Mouse (Mus musculus) embryonic facial prominence, embryonic 14.5 days (tissue): ENCODE data around the gene Wdr26. TPM values are rescaled to one million over a fixed set of nuclear protein-coding genes. Genes with fewer than 3 reads are reported as not detected.

Experiments used
- ATAC-seq: fragments of 200-750 bp; cut with Nextera tagmentation; 2 replicates; pipeline ENCODE4 v1.8.0; 2017; ENCODE audit warnings: low read depth, moderate number of reproducible peaks, moderate TSS enrichment
- DNase-seq: peaks from one replicate; pipeline ENCODE4 v3.0.0-alpha.2; 2015; ENCODE audit warnings: low spot score
- H3K27ac ChIP-seq: fragments of 300-500 bp; sonication (generic); replicated peaks from 2 replicates; pipeline ENCODE4 v1.5.1; 2014; ENCODE audit warnings: low read depth, mild to moderate bottlenecking, low read length, moderate library complexity
- H3K27me3 ChIP-seq: fragments of 300-500 bp; sonication (generic); replicated peaks from 2 replicates; pipeline ENCODE4 v1.6.1; 2014; ENCODE audit warnings: low read length; ENCODE audit not compliant: control insufficient read depth, insufficient read depth
- H3K36me3 ChIP-seq: fragments of 300-500 bp; sonication (generic); 2 replicates; pipeline ENCODE4 v1.6.1; 2014; ENCODE audit warnings: low read length, mixed read lengths; ENCODE audit not compliant: control insufficient read depth, insufficient read depth
- H3K4me1 ChIP-seq: fragments of 300-500 bp; sonication (generic); 2 replicates; pipeline ENCODE4 v1.6.1; 2014; ENCODE audit warnings: antibody characterized with exemption, low read length; ENCODE audit not compliant: control insufficient read depth, insufficient read depth
- H3K4me2 ChIP-seq: fragments of 300-500 bp; sonication (generic); 2 replicates; pipeline ENCODE4 v1.6.1; 2014; ENCODE audit warnings: low read depth, mild to moderate bottlenecking, low read length, moderate library complexity, mixed read lengths
- H3K4me3 ChIP-seq: fragments of 300-500 bp; sonication (generic); 2 replicates; pipeline ENCODE4 v1.5.1; 2014; ENCODE audit warnings: low read depth, mild to moderate bottlenecking, low read length
- H3K9ac ChIP-seq: fragments of 300-500 bp; sonication (generic); 2 replicates; pipeline ENCODE4 v1.6.1; 2014; ENCODE audit warnings: low read depth, mild to moderate bottlenecking, low read length, moderate library complexity, mixed read lengths
- H3K9me3 ChIP-seq: fragments of 300-500 bp; sonication (generic); 2 replicates; pipeline ENCODE4 v1.6.1; 2016; ENCODE audit warnings: low read length; ENCODE audit not compliant: control insufficient read depth
- WGBS: fragments of 180-500 bp; shearing (Covaris S2); extraction: QIAGEN DNeasy Blood & Tissue Kit; methylation state at CpG from one replicate; pipeline ENCODE4 v1.1.7; 2014; 5-methylcytosine and 5-hydroxymethylcytosine counted together
- polyA plus RNA-seq: library from polyadenylated mRNA; unstranded; fragments of >200 nt; fragmentation: Nextera tagmentation; extraction: Ambion mirVana; gene quantifications from 2 replicates; pipeline ENCODE4 v1.2.1, GENCODE M21; 2014

The Wdr26 gene
- polyA plus RNA-seq, 1 experiment from 2014 or later: 50.8 TPM

DNA sequence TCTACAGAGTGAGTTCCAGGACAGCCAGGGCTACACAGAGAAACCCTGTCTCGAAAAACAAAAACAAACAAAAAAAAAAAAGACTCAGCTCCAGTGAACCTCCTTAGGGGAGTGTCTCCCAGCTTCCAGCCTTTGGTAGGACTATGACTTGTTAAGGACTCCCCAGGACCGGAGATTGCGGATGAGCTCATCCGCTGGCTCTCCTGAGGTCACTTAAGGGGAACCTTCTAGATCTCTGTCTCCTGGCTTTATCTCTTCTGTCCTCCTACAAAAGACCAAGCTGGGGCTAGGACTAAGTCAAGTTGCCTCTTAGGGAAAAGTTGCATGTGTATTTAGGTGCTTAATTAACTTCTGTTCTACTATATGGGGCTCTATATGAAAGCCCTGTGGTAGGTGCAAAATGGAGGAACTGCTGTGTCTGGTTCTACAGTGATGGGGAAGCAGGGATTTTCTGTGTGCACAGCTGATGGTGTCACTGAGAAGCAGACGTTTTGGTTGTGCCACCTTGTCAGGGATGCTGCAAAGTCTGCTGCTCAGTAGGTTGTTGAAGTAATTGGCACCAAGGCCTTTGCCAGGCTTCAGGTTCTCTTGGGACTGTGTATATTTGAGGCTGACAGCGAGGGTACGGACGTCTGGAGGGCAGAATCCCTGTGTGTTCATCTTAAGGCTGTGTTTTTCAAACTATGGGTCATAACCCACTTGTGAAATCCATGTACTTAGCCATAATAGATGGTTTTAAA, 2.7 kb upstream of the Wdr26 start:
- WGBS: 87% methylated on average over 8 of the region's 8 CpGs
- DNase-seq: no peak
- no peak overlapping the region for H3K4me3 ChIP-seq

DNA sequence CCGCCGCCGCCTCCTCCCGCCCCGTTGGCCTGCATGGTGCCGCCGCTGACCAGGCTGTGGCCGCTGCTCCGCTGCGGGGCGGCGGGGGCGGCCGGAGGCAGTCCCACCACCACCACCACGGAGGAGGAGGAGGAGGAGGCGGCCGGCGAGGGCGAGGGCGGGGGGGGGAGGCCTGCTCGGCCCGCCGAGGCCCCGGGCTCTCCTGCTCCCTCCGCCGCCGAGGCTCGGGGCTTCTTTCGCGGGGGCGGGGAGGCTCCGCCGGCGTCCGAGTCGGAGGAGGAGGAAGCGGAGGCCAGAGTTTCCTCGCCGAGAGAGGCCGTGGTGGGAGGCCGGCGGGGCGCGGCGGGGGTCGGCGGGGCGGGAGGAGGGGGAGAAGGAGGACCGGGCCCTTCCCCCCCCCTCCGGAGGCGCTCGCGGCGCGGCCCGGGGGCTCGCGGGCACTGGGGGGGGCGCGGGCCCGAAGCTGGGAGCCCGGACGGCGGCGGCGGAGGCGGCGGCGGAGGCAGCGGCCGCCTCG, 340 bp downstream of the Wdr26 start:
- 2% methylated on average over 9 of the region's 72 CpGs for WGBS
- DNase-seq (no peak), ATAC-seq (peak; percentile 20)
- Histone ChIP-seq H3K9ac (peak overlapping the region; percentile 99), H3K4me2 (peak overlapping the region; percentile 80), H3K27me3 (no peaks in the 10 kb centered on the region), H3K4me1 (peaks cover 14% of the 10 kb centered on the region), H3K27ac (peak overlapping the region; percentile 95), H3K4me3 (peak overlapping the region; percentile 97), H3K9me3 (no peaks in the 10 kb centered on the region), H3K36me3 (peaks cover 15% of the 10 kb centered on the region)

More for the DNA sequence above, 2.7 kb upstream of the Wdr26 start:
- H3K9ac ChIP-seq: no peak overlapping the region
- no peaks in the 10 kb centered on the region for H3K27me3 ChIP-seq
- no peak overlapping the region for H3K4me2 ChIP-seq
- ATAC-seq: no peak
- no peak overlapping the region for H3K27ac ChIP-seq
- H3K9me3 ChIP-seq: no peaks in the 10 kb centered on the region
- H3K36me3 ChIP-seq: no peaks in the 10 kb centered on the region
- H3K4me1 ChIP-seq: peaks cover 10% of the 10 kb centered on the region

DNA sequence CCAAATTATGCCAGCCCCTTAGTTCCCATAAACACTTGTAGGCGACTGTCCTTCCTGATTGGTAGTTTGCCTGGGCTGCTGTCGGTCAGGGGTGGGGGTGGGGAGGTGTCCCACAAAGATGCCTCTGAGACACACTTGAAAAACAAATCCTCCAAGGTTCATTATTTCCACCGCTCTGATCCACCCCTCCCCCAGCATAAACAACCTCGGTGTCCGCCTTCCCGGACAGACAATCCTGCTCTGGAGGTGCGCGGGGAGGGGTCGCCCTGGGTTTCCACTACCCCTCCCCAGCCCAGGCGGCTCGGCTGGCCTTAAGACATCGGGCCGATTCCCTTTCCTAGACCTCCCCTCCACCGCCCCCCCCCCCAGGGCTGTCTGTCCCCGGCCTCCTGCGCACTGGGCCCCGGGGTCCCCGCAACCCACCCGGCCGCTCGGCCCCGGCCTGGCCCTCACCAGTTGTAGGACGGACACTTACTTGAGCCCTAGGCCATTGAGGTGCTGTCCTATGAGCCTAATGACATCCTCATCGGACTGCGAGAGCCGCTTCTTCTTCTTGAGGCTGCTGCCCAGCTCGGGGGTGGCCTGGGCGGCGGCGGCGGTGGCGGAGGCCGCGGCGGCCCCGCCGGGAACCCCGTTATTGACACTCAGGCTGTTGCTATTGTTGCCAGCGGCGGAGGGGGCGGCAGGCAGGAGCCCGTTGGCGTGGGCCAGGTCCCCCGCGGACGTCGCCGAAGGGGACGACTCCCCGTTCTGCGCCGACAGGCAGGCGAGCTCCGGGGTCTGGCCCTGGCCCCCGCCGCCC, 999 bp downstream of the Wdr26 start:
- H3K27ac ChIP-seq: peak overlapping the region; percentile 95
- peak overlapping the region; percentile 80 for H3K4me2 ChIP-seq
- H3K4me1 ChIP-seq: peaks cover 14% of the 10 kb centered on the region
- no peaks in the 10 kb centered on the region for H3K9me3 ChIP-seq
- 0% methylated on average over 20 of the region's 56 CpGs for WGBS
- peak; percentile 24 for DNase-seq
- no peaks in the 10 kb centered on the region for H3K27me3 ChIP-seq
- peak overlapping the region; percentile 99 for H3K9ac ChIP-seq
- H3K36me3 ChIP-seq: peaks cover 18% of the 10 kb centered on the region
- ATAC-seq: peak; percentile 12; the same call in 1 of the 2 replicates
- peak overlapping the region; percentile 97 for H3K4me3 ChIP-seq

DNA sequence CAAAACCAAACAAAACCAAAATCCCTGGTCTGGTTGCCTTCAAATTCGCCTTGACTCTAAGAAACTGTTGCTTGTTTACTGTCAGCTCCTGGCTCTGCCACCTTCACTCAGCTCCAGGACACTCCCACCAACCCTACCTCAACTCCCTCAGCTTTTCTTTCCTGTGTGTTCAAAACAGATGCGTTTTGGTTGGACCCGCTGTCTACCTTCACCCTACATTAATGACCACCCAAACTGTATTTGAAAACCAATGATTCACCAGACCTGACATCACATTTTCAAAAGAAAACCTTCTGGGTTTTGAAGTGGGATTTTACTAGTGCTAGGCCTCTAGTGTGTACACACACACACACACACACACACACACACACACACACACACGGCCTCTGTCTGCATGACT, 1.7 kb downstream of the Wdr26 start:
- Histone ChIP-seq H3K9me3 (no peaks in the 10 kb centered on the region), H3K9ac (peak overlapping the region; percentile 99), H3K4me2 (peak overlapping the region; percentile 80), H3K4me3 (peak overlapping the region; percentile 97), H3K4me1 (peaks cover 14% of the 10 kb centered on the region), H3K36me3 (peaks cover 25% of the 10 kb centered on the region), H3K27ac (no peak overlapping the region; the same call in 1 of the 2 replicates), H3K27me3 (no peaks in the 10 kb centered on the region)
- DNase-seq: no peak
- no peak for ATAC-seq
- 8% methylated on average over 4 of the region's 4 CpGs for WGBS

DNA sequence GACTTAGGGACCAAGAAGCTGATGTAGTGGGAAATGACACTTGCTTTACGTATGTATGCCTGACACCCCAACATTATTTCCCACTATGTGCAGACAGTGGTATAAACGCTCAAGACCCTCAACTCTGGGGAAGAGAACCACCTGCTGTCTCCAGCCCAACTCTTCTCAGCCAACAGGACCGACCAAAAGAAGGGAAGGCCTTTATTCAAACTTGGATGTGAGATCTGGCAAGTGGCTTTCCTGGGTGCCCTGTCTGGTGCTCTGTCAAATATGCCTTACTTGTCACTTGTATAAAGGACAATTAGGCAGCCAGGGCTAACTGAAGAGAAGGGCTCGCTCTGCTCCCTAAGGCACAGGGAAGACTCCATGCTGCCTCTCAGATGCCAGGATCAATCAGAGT, 12.4 kb downstream of the Wdr26 start:
- no peak for ATAC-seq
- DNase-seq: no peak
- Histone ChIP-seq H3K4me3 (no peak overlapping the region), H3K4me1 (no peaks in the 10 kb centered on the region), H3K36me3 (peaks cover 88% of the 10 kb centered on the region), H3K4me2 (no peak overlapping the region), H3K27me3 (no peaks in the 10 kb centered on the region), H3K9ac (no peak overlapping the region), H3K27ac (no peak overlapping the region), H3K9me3 (no peaks in the 10 kb centered on the region)
- 90% methylated on average over 4 of the region's 4 CpGs for WGBS

DNA sequence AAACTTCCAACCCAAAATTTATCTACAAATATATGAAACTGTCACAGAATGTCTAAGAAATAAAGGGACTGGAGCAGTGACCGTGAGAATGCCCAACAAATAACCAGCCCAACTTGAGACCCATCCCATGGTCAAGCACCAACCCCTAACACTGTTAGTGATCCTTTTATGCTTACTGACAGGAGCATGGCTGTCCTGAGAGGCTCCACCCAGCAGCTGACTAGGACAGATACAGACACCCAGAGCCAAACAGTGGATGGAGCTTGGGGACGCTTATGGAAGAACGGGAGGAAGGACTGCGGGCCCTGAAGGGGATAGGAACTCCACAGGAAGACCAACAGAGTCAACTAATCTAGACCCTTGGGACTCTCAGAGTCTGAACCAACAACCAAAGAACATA, 22.9 kb downstream of the Wdr26 start:
- no peak overlapping the region for H3K4me2 ChIP-seq
- no peaks in the 10 kb centered on the region for H3K9me3 ChIP-seq
- no peak for DNase-seq
- no peak for ATAC-seq
- H3K27ac ChIP-seq: no peak overlapping the region
- peaks cover 92% of the 10 kb centered on the region for H3K36me3 ChIP-seq
- H3K27me3 ChIP-seq: no peaks in the 10 kb centered on the region
- WGBS: 89% methylated on average over 4 of the region's 4 CpGs
- no peak overlapping the region for H3K9ac ChIP-seq
- no peaks in the 10 kb centered on the region for H3K4me1 ChIP-seq
- no peak overlapping the region for H3K4me3 ChIP-seq

DNA sequence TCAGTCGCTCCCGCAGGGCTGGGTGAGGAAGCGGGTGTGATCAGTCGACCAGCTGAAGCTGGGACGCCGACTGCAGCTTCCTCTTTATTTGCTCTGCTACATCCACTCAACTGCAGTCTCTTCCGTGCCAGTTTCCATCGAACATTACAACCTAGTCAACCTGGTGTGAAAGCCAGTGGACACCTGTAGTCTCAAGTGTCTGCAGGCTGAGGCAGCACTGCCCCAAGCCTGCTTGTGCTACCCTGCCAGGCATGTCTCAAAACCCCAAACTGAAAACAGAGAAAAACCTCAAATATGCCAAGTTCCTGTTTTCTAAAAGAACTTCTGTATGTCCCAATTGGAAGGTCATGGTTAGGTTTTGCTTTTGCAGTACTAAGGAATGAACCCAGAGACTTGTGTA, 41.6 kb downstream of the Wdr26 start:
- no peaks in the 10 kb centered on the region for H3K27me3 ChIP-seq
- DNase-seq: no peak
- H3K27ac ChIP-seq: no peak overlapping the region
- peaks cover 57% of the 10 kb centered on the region for H3K36me3 ChIP-seq
- no peaks in the 10 kb centered on the region for H3K4me1 ChIP-seq
- WGBS: 80% methylated on average over 8 of the region's 8 CpGs
- H3K4me3 ChIP-seq: no peak overlapping the region
- no peak overlapping the region for H3K9ac ChIP-seq
- no peak for ATAC-seq
- H3K4me2 ChIP-seq: no peak overlapping the region
- H3K9me3 ChIP-seq: no peaks in the 10 kb centered on the region

DNA sequence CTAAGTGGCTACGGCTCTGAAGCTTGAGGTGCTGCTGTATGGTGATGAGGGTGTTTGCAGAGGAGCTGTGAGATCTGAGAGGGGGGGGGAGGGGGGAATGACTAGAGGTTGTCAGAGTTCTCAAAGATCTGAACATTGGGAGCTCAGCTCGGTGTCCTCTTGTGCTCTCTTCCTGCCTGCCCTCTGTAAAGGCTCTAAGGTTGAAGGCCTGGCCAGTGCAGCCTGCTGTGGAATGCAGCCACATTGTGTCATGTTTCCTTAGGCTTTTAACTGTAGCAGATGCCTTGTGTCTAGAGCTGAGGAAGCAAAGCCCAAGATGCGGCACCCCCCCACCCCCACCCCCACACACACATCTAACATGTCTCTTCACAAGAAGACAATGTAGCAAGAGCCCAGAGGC, 43.4 kb downstream of the Wdr26 start:
- Histone ChIP-seq H3K9me3 (no peaks in the 10 kb centered on the region), H3K27me3 (no peaks in the 10 kb centered on the region), H3K4me3 (no peak overlapping the region), H3K27ac (no peak overlapping the region), H3K4me2 (no peak overlapping the region), H3K4me1 (no peaks in the 10 kb centered on the region), H3K36me3 (peaks cover 65% of the 10 kb centered on the region), H3K9ac (no peak overlapping the region)
- WGBS: 76% methylated on average over 3 of the region's 3 CpGs
- ATAC-seq (no peak), DNase-seq (no peak)
